ENCODE assay signal across 9 mouse cellular contexts in the genomic region with DNA sequence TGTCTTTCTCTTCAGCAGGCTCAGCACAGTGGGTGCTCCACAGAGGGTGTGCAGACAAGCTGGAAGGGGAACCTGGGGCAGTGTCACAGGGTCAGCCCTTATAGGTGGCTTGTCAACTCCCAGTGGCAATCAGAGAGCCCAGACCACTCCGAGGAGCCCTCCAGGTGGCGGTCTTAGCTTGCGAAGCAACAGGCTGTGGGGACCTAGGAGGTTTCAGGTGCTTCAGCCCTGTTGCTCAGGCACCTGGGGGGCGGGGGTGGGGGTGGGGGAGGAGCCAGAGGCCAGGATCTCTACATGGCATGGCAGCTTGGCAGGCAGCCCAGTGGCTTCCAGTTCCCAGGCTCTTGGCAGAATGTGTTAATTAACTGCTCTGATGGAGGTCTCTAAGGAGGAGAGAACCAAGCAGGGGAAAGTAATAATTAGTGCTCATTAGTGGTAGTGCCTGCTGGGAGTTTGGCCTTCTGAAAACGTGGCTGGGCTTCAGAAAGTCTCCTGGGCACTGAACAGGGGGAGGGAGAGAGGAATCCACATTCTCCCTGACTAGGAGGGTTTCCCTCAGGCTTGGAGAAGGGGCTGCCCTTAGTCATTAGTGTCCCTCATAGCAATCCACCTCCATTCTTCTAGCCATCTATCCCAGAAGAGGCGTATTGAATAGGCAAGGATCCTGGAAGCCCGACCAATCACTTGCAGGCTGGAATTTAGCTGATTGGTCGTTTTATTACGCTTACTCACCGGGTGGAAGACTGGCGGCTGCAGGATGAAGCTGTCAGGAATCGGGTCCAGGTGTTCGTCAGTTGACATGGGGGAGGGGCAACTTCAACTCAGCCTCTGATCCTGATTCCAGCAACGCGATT. TPM values are rescaled to one million over a fixed set of nuclear protein-coding genes. Genes with fewer than 3 reads are reported as not detected.
DNase-seq lines count a peak whose midpoint lies in the region; ATAC-seq and TF ChIP-seq lines count a peak whose summit lies in the region.
"Had no signal": no experiment of that assay in that cellular context is flagged by ENCODE, and none has a peak within 500 bp of the region (broad histone marks: within the 10 kb centered on the region; RNA-seq: fewer than 3 reads in every experiment).

No protein-coding gene starts in this region.

- peak overlapping the region; percentile 71 for H3K4me2 ChIP-seq in embryonic facial prominence, embryonic 13.5 days
- peak overlapping the region; percentile 58 for H3K4me2 ChIP-seq in hindbrain, postnatal 0 days (ENCODE audit: low read depth, low read length)
- H3K4me2 ChIP-seq in stomach, postnatal 0 days (replicated peaks; ENCODE audit: low read depth) = peak overlapping the region; percentile 62

- peak; percentile 91 for DNase-seq in heart, adult 11 months
- DNase-seq in heart, postnatal 25 days (ENCODE audit: low spot score) = no peak
- DNase-seq in hindbrain, postnatal 0 days (ENCODE audit: low spot score) = peak; percentile 86
- DNase-seq in left cerebral cortex, adult 2 months (ENCODE audit: extremely low spot score in 1 of 2, low spot score in 2 of 2) = peak; percentile 43 to 61
- no peak for DNase-seq in midbrain, embryonic 10.5 days (ENCODE audit: low spot score)
- DNase-seq in stomach, postnatal 0 days (ENCODE audit: low spot score) = peak; percentile 87
- DNase-seq in urinary bladder, postnatal 14 days (ENCODE audit: low spot score) = no peak

- peaks cover 25% of the 10 kb centered on the region for H3K4me1 ChIP-seq in embryonic facial prominence, embryonic 13.5 days
- H3K4me1 ChIP-seq in hindbrain, postnatal 0 days (ENCODE audit: insufficient read depth, low read length) = peaks cover 11% of the 10 kb centered on the region
- peaks cover 22% of the 10 kb centered on the region for H3K4me1 ChIP-seq in midbrain, embryonic 10.5 days
- 0 out of 2 replicates have a peak, but pooled peaks cover 3% of the 10 kb centered on the region for H3K4me1 ChIP-seq in stomach, postnatal 0 days (replicated peaks; ENCODE audit: control insufficient read depth, insufficient read depth)

- peak overlapping the region; percentile 72 for H3K27ac ChIP-seq in embryonic facial prominence, embryonic 13.5 days
- H3K27ac ChIP-seq in hindbrain, postnatal 0 days = 0 out of 2 replicates have a peak overlapping the region, but pooled peaks have one; percentile 5
- H3K27ac ChIP-seq in left cerebral cortex, adult 2 months = peak overlapping the region; percentile 1; the same call in 1 of the 2 replicates
- no peak overlapping the region for H3K27ac ChIP-seq in midbrain, embryonic 10.5 days (replicated peaks)
- peak overlapping the region; percentile 94 for H3K27ac ChIP-seq in stomach, postnatal 0 days (replicated peaks)

- TF ChIP-seq EP300 in stomach, postnatal 0 days (optimal IDR thresholded peaks at IDR 0.05) = no peak

- H3K36me3 ChIP-seq in embryonic facial prominence, embryonic 13.5 days = no peaks in the 10 kb centered on the region
- H3K36me3 ChIP-seq in hindbrain, postnatal 0 days (ENCODE audit: insufficient read depth, low read length) = no peaks in the 10 kb centered on the region
- H3K36me3 ChIP-seq in midbrain, embryonic 10.5 days = no peaks in the 10 kb centered on the region
- no peaks in the 10 kb centered on the region for H3K36me3 ChIP-seq in stomach, postnatal 0 days (ENCODE audit: control insufficient read depth, insufficient read depth, low read length)

- no peaks in the 10 kb centered on the region for H3K9me3 ChIP-seq in embryonic facial prominence, embryonic 13.5 days
- H3K9me3 ChIP-seq in hindbrain, postnatal 0 days (ENCODE audit: low read length) = no peaks in the 10 kb centered on the region
- no peaks in the 10 kb centered on the region for H3K9me3 ChIP-seq in midbrain, embryonic 10.5 days (replicated peaks)
- H3K9me3 ChIP-seq in stomach, postnatal 0 days (ENCODE audit: control insufficient read depth, low read length) = no peaks in the 10 kb centered on the region

- H3K9ac ChIP-seq in embryonic facial prominence, embryonic 13.5 days = peak overlapping the region; percentile 61
- 0 out of 2 replicates have a peak overlapping the region, but pooled peaks have one; percentile 9 for H3K9ac ChIP-seq in hindbrain, postnatal 0 days (replicated peaks; ENCODE audit: low read length)
- H3K9ac ChIP-seq in stomach, postnatal 0 days (ENCODE audit: low read length) = peak overlapping the region; percentile 50

- no peaks in the 10 kb centered on the region for H3K27me3 ChIP-seq in embryonic facial prominence, embryonic 13.5 days
- H3K27me3 ChIP-seq in hindbrain, postnatal 0 days (ENCODE audit: insufficient read depth, low read length) = 0 out of 2 replicates have a peak, but pooled peaks cover 5% of the 10 kb centered on the region
- peaks cover 30% of the 10 kb centered on the region for H3K27me3 ChIP-seq in midbrain, embryonic 10.5 days (ENCODE audit: low read depth, poor library complexity, severe bottlenecking)
- H3K27me3 ChIP-seq in stomach, postnatal 0 days (ENCODE audit: control insufficient read depth, insufficient read depth, low read length) = no peaks in the 10 kb centered on the region

- peak; percentile 75 for ATAC-seq in embryonic facial prominence, embryonic 13.5 days (ENCODE audit: insufficient number of reproducible peaks, insufficient read depth, low FRiP score, low TSS enrichment, low read depth)
- peak; percentile 83 for ATAC-seq in hindbrain, postnatal 0 days
- ATAC-seq in stomach, postnatal 0 days (ENCODE audit: low FRiP score, low TSS enrichment) = peak; percentile 63

- peak; percentile 7; the same call in 1 of the 2 replicates for TF ChIP-seq CTCF in hindbrain, postnatal 0 days (IDR thresholded peaks at IDR 0.05; ENCODE audit: low read depth)
- TF ChIP-seq CTCF in left cerebral cortex, adult 2 months (IDR thresholded peaks at IDR 0.05) = no peak
- TF ChIP-seq CTCF in stomach, postnatal 0 days (IDR thresholded peaks at IDR 0.05; ENCODE audit: low read depth) = peak; percentile 57

- peak overlapping the region; percentile 32 for H3K4me3 ChIP-seq in embryonic facial prominence, embryonic 13.5 days
- peak overlapping the region; percentile 29 for H3K4me3 ChIP-seq in hindbrain, postnatal 0 days (ENCODE audit: low read length)
- peak overlapping the region; percentile 35 for H3K4me3 ChIP-seq in left cerebral cortex, adult 2 months
- peak overlapping the region; percentile 46 for H3K4me3 ChIP-seq in midbrain, embryonic 10.5 days
- H3K4me3 ChIP-seq in stomach, postnatal 0 days (ENCODE audit: low read depth, low read length) = peak overlapping the region; percentile 21; the same call in 1 of the 2 replicates

- intact Hi-C loops in heart, postnatal 25 days (cut with DNase I) = no loop called here
- intact Hi-C loops in left cerebral cortex, adult 2 months (cut with DNase I) = no loop called here

- WGBS in embryonic facial prominence, embryonic 13.5 days = 3% methylated on average over 15 of the region's 15 CpGs
- 6% methylated on average over 15 of the region's 15 CpGs for WGBS in hindbrain, postnatal 0 days
- 5% methylated on average over 15 of the region's 15 CpGs for WGBS in midbrain, embryonic 10.5 days
- WGBS in stomach, postnatal 0 days = 3% methylated on average over 15 of the region's 15 CpGs

RNA-seq across cellular contexts. Expression of a gene that starts 0.8 kb away (rescaled TPM):
- total RNA-seq in heart, postnatal 25 days (2021) = under 1 TPM; 0.31 to 0.92 TPM
- 0.45 and 0.65 TPM in 2 replicates for polyA plus RNA-seq in embryonic facial prominence, embryonic 13.5 days (2015; fragmentation: Nextera tagmentation; extraction: Ambion mirVana)
- total RNA-seq in hindbrain, postnatal 0 days (2014; rRNA removed) = 0.11 and 0.16 TPM in 2 replicates
- polyA plus RNA-seq in hindbrain, postnatal 0 days (2015; fragmentation: Nextera tagmentation; extraction: Ambion mirVana) = 0.14 and 0.18 TPM in 2 replicates
- under 1 TPM; 0.48 to 0.49 TPM for total RNA-seq in left cerebral cortex, adult 2 months (2021)
- not detected in 2 replicates for polyA plus RNA-seq in midbrain, embryonic 10.5 days (2016; fragmentation: Nextera tagmentation; extraction: Ambion mirVana)
- polyA plus RNA-seq in stomach, postnatal 0 days (2015; fragmentation: Nextera tagmentation; extraction: Ambion mirVana) = 2.3 and 3.6 TPM in 2 replicates

RNA-seq across cellular contexts. Expression of a gene that starts 6.2 kb away (rescaled TPM):
- total RNA-seq in heart, postnatal 25 days (2021) = under 1 TPM in 1 of 2 experiments, not detected in 1; 0.26 TPM
- not detected in 2 replicates for polyA plus RNA-seq in embryonic facial prominence, embryonic 13.5 days (2015; fragmentation: Nextera tagmentation; extraction: Ambion mirVana)
- total RNA-seq in hindbrain, postnatal 0 days (2014; rRNA removed) = not detected in 2 replicates
- 0.18 TPM in 2 replicates for polyA plus RNA-seq in hindbrain, postnatal 0 days (2015; fragmentation: Nextera tagmentation; extraction: Ambion mirVana)
- total RNA-seq in left cerebral cortex, adult 2 months (2021) = not detected
- polyA plus RNA-seq in midbrain, embryonic 10.5 days (2016; fragmentation: Nextera tagmentation; extraction: Ambion mirVana) = not detected in 2 replicates
- polyA plus RNA-seq in stomach, postnatal 0 days (2015; fragmentation: Nextera tagmentation; extraction: Ambion mirVana) = 0.10 TPM in 1 of 2 replicates, not detected in the other
- total RNA-seq: layer of hippocampus, postnatal 25 days had no signal

RNA-seq across cellular contexts. Expression of a gene that starts 48.9 kb away (rescaled TPM):
- total RNA-seq in heart, postnatal 25 days (2021) = 100 to 1,000 TPM; 122 TPM
- polyA plus RNA-seq in embryonic facial prominence, embryonic 13.5 days (2015; fragmentation: Nextera tagmentation; extraction: Ambion mirVana) = 9.2 and 10.0 TPM in 2 replicates
- total RNA-seq in hindbrain, postnatal 0 days (2014; rRNA removed) = 5.6 and 9.1 TPM in 2 replicates
- 12.3 and 12.7 TPM in 2 replicates for polyA plus RNA-seq in hindbrain, postnatal 0 days (2015; fragmentation: Nextera tagmentation; extraction: Ambion mirVana)
- total RNA-seq in left cerebral cortex, adult 2 months (2021) = 10 to 100 TPM; 26.8 to 30.8 TPM
- polyA plus RNA-seq in midbrain, embryonic 10.5 days (2016; fragmentation: Nextera tagmentation; extraction: Ambion mirVana) = 3.3 and 4.2 TPM in 2 replicates
- polyA plus RNA-seq in stomach, postnatal 0 days (2015; fragmentation: Nextera tagmentation; extraction: Ambion mirVana) = 23.9 and 25.0 TPM in 2 replicates

Comparison
In these comparisons a context has a peak if more than half of its experiments do, and no peak if none do; other contexts are left out.
1. DNase-seq: peak in heart, adult 11 months (single experiment), hindbrain, postnatal 0 days (single experiment), left cerebral cortex, adult 2 months (2 of 2) and stomach, postnatal 0 days (single experiment); none in heart, postnatal 25 days (single experiment), midbrain, embryonic 10.5 days (single experiment) and urinary bladder, postnatal 14 days (single experiment).
2. H3K9ac ChIP-seq: peak in every context shown above with its lines; median percentile 61 in embryonic facial prominence, embryonic 13.5 days; 50 in stomach, postnatal 0 days; 9 in hindbrain, postnatal 0 days.
3. Peak in every context shown above with its lines, with median percentiles within 50 percentile points of each other: ATAC-seq, H3K4me2 ChIP-seq and H3K4me3 ChIP-seq.